Mouse (Mus musculus) layer of hippocampus, adult 2 months (tissue): Measurements from ENCODE around the gene Pde4d. TPM values are rescaled to one million over a fixed set of nuclear protein-coding genes. Genes with fewer than 3 reads are reported as not detected.
A peak's percentile ranks its signal among the peaks of the same experiment; 100 is the strongest.

Experiments
- DNase-seq, 2 experiments: peaks; one replicate each; pipeline ENCODE4 v3.0.0; 2022; ENCODE audit warnings: low spot score in 2 of 2
- H3K27ac ChIP-seq: fragments of 200-600 bp; 2 replicates; pipeline ENCODE4 v1.8.1; 2022
- H3K4me3 ChIP-seq: fragments of 200-600 bp; 2 replicates; pipeline ENCODE4 v1.8.1; 2022; ENCODE audit warnings: mild to moderate bottlenecking
- CTCF ChIP-seq: fragments of 200-600 bp; conservative IDR thresholded peaks from 2 replicates; pipeline ENCODE4 v1.8.1; 2022; ENCODE audit warnings: antibody characterized with exemption, mild to moderate bottlenecking, moderate library complexity
- total RNA-seq, 2 experiments: library from RNA; stranded (reverse); gene quantifications; 2 replicates each; pipeline ENCODE4 v1.2.3; 2021

Gene Pde4d
- total RNA-seq, 2 experiments from 2014 or later: 72.2 to 73.8 TPM

DNA sequence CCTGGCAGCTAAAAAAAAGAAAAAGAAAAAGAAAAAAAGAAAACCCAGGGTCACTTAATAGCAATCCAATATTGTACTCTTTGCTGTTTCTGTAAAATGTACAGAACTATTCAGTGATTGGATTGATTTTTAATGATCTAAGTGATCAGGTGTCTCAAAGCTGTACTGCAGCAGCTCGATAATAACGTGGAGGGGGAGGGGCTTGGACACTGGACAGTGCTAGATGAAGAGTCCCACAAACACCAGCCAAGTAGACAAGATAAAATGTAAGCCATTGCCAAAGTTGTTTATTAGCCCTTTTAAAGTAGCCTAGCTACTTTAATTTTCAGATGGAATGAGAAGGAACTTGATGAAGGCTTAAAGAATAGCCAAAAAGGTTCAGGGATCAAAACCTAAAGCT, 975.2 kb downstream of the Pde4d start:
- TF ChIP-seq CTCF: no peak
- no peak for DNase-seq
- H3K4me3 ChIP-seq: no peak overlapping the region
- no peak overlapping the region for H3K27ac ChIP-seq

DNA sequence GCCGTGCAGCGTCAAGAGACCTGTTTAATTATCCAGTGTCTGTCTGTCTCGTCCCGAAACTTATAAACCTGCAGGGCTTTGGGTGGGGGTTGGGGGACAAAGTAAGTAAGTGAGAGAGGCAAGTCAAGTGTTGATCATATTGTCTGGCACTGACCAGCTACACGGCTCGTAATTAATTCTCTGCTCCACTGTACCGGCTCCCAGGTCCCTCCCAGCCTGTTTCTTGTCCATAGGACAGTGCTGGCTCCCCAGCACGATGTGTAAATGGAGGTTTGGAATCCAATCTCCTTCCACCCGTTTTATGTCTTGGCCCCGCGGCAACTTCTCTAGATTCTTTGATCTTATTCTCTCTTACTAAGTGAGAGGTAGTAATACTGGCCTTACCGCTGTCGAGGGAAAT, 975.8 kb downstream of the Pde4d start:
- TF ChIP-seq CTCF: no peak
- H3K4me3 ChIP-seq: no peak overlapping the region
- H3K27ac ChIP-seq: no peak overlapping the region

DNA sequence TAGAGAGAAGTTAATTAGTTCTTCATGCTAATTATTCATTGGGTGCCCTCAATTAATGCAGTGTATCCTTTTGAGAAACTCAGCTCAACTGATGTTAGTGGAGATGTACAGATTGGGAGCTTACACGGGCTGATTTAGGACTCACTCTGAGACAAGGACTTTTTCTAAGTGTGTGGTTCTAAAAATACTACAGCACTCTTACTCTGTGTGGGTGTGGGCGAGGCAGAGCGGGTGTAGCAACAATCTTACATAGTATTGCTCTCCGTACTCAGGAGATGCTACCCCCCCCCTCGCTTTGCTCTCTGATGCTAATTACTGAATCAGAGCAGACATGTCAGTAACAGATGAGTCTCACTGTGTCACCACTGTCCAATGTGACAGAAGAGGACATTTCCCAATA, 976.3 kb downstream of the Pde4d start:
- no peak for DNase-seq
- Histone ChIP-seq H3K4me3 (no peak overlapping the region), H3K27ac (no peak overlapping the region)
- no peak for TF ChIP-seq CTCF

More for the DNA sequence above, 975.8 kb downstream of the Pde4d start:
- DNase-seq: no peak

DNA sequence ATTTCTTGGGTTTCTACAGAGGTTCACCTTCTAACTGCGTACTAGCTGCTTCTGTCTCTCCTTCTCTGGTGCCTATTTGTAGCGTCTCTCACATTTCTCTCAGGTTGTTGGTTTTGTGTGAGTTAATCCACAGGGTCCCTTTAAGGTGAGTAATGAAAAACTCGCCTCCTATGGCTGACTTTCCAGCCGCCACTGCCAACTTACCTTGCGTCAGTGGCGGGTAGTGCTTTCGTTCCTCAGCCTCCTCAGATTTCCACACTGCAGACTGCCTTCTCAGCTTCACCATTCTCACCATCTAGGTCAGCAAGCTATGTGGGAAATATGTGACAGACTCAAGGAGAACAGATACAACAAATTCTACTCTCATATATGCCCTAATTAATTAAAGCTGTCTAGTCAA, 977.8 kb downstream of the Pde4d start:
- TF ChIP-seq CTCF: no peak
- no peak overlapping the region for H3K4me3 ChIP-seq
- no peak overlapping the region for H3K27ac ChIP-seq
- no peak for DNase-seq

DNA sequence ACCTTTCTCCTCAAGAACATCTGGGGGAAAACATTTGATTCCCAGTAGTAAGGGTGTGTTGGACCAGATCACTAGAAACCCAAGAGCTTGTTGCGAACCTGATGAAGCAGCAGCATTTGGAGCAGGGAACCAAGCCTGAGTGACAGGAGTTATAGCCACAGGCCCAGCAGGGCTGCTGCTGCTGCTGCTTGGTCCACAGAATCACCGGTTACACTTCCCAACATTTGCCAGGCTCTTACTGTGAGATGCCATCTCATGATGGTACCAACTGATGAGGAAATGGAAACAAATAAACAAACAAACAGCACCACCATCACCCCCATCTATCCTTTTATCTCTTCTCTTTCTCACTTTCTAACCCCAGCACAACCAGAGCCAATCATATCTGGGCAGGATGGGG, 979.8 kb downstream of the Pde4d start:
- no peak for TF ChIP-seq CTCF
- no peak for DNase-seq

DNA sequence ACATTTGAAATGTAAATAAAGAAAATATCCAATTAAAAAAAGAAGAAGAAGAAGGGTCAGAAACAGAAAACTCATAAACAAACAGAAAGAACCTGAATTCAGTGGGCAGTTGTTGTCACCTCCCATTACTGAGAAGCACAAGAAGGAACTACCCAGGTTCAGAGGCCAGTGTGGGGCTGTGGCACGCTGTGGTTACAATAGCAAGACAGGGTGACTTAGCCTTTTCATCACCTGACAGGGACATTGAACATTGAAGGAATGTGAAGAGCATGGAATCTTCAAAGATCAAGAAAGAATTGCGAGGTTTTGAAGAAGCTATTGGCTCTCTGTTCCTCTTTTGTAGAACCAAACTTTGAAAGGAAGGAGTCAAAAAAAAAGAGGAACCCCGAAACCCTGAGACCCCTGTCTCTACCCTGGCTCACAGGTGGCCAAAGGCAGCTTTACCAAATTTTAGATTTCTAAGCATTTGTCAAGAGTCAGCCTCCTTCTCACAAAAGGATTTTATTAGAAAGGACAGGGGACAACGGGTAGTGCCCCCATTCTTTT, 987.6 kb downstream of the Pde4d start:
- Histone ChIP-seq H3K27ac (no peak overlapping the region), H3K4me3 (no peak overlapping the region)
- TF ChIP-seq CTCF: no peak
- DNase-seq: no peak

More for the DNA sequence above, 979.8 kb downstream of the Pde4d start:
- no peak overlapping the region for H3K4me3 ChIP-seq
- H3K27ac ChIP-seq: no peak overlapping the region

DNA sequence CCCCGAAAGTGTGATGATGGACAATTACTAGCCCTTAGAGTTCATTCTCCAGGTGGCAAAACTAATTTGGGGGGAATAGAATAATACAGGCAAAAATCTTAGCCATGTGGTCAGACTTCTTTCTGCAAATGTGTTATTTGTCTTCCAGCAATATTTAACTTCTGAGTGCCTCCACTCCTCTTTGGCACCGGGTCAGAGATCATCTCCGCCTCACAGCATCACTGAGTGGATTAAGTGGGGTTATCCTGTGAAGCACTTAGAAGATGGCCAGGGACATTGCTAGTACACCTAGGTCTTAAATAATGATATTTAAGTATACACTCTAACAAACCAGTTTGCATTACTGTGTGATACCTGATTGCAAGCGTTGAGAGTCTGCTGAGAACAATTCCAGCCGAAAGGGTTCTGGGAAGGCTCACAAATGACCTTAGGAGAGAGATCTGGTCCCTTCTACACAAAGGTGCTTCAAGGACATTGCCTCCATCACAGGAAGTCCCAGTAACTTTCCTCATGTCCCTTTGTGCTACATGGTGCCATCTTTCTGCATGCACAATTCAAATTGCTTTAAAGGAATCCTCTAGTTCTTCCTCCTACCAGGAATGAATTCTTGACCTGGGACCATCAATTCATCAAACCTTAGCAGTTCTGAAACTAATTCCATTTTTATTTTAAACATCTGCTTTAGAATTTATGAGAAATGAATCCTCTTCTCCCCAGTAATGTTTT, 989.9 kb downstream of the Pde4d start:
- no peak for TF ChIP-seq CTCF
- peak overlapping the region; percentile 82 for H3K4me3 ChIP-seq
- peak overlapping the region; percentile 89 for H3K27ac ChIP-seq
- no peak for DNase-seq

DNA sequence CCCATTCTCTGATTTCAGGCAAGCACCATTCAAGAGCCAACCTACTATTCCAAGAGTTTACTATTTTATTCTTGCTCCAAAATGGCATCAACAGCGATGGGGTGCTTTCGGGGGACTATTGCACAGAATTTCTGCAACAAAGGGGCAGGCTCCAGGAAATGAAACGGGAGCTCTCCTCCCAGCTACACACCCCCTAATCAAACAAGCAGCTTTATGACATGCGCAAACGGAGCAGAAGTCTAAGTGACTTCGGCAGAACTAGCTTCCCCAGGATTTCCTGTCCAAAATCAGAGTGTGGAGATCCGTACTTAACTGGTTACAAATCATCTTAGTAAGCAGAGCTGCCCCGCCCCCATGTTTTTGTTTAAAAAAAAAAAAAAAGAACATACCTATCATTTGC, 990.6 kb downstream of the Pde4d start:
- TF ChIP-seq CTCF: no peak
- Histone ChIP-seq H3K27ac (peak overlapping the region; percentile 89), H3K4me3 (peak overlapping the region; percentile 82)
- peak; percentile 56 to 73 for DNase-seq

DNA sequence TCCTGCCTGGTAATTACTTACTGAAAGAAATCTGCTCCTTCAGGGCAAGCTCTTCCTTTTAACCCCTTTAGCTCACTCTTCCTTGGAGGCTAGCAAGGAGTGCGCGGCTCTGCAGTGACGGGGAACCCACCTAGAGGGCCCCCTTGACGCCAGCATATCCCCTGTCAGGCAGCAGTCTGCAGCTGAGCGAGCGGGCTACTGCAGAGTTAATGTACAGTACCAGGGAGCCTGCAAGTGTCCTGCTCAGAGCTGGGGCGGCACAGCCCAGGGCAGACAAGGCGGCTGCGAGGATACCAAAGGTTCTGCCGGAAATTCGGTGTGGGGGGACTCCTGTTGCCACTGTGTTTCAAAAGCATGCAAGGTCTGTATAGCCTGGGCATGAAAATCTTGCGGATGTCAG, 991.1 kb downstream of the Pde4d start:
- TF ChIP-seq CTCF: peak; percentile 67

DNA sequence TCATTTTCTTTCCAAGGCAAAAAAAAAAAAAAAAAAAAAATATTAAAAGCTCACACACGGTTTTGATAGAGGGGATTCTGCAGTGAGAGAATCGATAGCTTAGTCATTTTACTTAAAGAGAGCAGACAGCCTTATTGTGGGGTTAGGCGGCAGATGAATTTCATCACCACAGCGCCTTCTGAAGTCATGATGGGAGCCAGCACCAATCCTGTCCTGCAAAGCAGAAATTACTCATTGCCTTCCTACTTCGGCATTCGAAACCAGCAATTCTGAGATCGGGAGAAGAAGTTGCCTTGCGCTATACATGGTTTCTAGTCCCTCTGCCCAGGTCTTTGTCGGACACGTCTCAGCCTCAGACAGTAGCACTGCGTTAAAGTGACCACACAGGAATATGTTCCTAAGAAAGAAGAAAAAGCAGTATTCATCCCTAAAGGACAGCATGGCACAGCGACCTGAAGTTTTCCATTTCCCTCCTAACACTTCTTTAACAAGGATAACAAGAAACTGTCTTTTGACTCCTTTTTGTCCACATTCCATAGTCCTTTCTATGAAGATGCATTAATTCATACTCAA, 991.7 kb downstream of the Pde4d start:
- TF ChIP-seq CTCF: no peak
- peak overlapping the region; percentile 89 for H3K27ac ChIP-seq
- peak; percentile 51 to 58 for DNase-seq
- H3K4me3 ChIP-seq: peak overlapping the region; percentile 82

More for the DNA sequence above, 991.1 kb downstream of the Pde4d start:
- Histone ChIP-seq H3K4me3 (peak overlapping the region; percentile 82), H3K27ac (peak overlapping the region; percentile 89)
- DNase-seq: peak; percentile 74 to 87

DNA sequence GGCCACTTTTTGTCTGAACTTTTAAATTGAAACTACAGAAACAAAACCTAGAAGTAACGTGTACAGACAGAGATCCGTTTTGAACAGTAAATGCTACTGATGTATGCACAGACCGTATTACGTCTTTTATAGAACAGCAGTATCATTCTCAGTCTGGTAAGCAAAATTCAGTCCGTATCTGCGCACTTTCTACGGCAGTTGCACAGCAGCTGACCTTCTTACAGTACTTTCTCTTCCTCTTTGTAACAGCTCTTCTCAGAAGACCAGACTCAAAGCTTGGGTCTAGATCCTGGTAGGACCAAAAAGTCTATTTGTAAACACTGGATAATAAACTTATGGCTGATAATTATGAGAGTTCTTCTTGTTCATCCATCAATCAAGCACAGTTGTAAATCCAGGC, 996.4 kb downstream of the Pde4d start:
- no peak overlapping the region; the same call in 1 of the 2 replicates for H3K4me3 ChIP-seq
- TF ChIP-seq CTCF: no peak
- peak overlapping the region; percentile 0; the same call in 1 of the 2 replicates for H3K27ac ChIP-seq
- no peak for DNase-seq

DNA sequence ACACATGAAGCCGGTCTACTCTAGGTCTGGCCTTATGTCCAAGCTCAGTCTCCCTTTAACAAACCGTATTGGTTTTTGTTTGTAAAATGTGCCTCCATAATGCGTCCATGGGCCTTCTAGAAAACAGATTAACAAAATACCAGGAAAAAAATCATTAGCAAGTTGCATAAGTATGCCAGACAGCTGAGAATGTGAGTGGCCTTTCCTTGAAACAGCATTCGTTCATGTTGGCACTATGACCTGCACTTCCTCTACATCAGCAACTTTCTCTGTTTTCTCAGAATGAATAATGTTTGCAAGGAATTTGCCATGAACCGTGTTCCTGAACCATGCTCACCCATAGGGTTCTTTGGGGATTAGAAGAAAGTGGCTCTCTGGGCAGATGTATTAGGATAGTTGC, 998.4 kb downstream of the Pde4d start:
- TF ChIP-seq CTCF: no peak
- Histone ChIP-seq H3K27ac (no peak overlapping the region), H3K4me3 (no peak overlapping the region)
- no peak for DNase-seq

DNA sequence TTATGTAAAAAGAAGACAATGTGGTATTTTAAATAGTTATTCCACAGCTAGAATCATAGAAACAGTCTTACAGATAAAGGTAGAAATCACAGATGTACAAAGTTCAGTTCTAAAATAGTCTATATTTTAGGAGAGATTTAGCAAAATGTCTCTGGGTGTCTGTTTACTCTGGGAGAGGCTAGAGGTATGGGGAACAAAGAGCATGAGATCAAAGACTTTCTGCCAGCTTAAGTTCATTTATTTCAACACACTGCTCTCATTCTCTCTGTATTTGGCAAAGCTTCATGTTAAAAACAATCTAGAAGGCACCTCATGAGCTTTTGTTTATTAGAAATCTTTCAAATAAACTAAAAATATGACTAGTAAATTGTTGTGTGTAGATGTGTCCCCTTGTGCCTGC, 1024.6 kb downstream of the Pde4d start:
- Histone ChIP-seq H3K4me3 (no peak overlapping the region), H3K27ac (no peak overlapping the region)
- no peak for TF ChIP-seq CTCF
- DNase-seq: no peak

DNA sequence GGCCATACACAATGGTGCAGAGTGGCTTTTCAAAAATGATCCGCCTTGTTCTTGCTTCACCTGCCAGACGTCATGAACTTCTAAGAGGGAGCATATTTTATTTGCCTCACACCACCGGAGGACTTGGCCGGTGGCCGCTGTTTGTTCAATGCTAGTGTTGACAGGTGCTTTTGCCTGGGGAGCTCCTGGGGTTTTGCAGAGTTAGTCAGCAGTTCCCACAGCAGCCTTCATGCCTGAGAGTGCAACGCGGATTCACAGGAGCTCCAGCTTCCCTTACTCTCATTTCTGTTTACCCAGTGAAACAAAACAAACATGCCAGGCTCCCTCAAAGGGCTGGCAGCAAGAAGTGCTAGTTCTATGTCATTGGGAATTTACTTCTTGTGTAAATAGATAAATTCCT, 1031.7 kb downstream of the Pde4d start:
- no peak overlapping the region for H3K4me3 ChIP-seq
- no peak overlapping the region for H3K27ac ChIP-seq
- DNase-seq: no peak
- TF ChIP-seq CTCF: no peak
